Mouse (Mus musculus): ENCODE data around the gene Foxa3.
"Not testable (repeated sequence)": the region's sequence is repeated elsewhere in the genome, so short reads cannot be mapped to it uniquely, and the experiment has no call there.

Foxa3 gene

DNA sequence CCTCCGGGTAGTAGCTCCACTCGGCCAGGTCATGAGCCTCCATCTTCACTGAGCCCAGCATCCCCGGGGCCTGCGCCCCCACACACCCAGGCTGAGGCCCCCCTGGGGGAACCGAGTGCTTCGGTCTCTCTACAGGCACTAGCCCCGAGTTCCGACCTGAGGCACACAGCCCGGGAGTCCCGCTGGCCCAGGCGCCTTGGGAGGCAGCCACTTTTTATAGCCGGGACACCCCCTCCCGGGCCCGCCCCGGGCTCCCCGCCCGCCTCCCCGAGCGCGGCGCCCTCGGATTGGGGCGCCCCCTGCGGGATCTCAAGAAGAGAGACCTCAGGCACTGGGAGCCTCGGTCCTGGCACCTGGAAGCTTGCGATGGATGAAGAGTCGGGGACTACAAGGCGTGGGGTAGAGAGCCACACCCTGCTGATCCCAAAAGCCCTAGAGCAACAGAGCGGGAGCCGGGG is at the start of gene Foxa3:
Gene Foxa3 (minus strand): TSS at position 182 of the 458 bp plus-strand sequence.
- in situ Hi-C loops (cut with MboI; ENCODE audit: low pct_unique_long_range_greater_than_20kb in 1 of 2, low sequenced_read_pairs in 2 of 2, unreplicated experiment in 1 of 2): no loop called here

DNA sequence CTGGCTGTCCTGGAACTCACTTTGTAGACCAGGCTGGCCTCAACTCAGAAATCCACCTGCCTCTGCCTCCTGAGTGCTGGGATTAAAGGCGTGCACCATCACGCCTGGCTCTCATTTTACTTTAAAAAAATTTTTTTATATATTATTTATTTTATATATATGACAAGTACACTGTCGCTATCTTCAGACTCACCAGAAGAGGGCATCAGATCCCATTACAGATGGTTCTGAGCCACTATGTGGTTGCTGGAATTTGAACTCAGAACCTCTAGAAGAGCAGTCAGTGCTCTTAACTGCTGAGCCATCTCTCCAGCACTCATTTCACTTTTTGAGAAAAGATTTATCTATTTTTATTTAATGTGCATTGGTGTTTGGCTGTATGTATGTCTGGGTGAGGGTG is 47.7 kb upstream of the Foxa3 start:
- in situ Hi-C loops (cut with MboI; ENCODE audit: low pct_unique_long_range_greater_than_20kb in 1 of 2, low sequenced_read_pairs in 2 of 2, unreplicated experiment in 1 of 2): not testable (repeated sequence)

DNA sequence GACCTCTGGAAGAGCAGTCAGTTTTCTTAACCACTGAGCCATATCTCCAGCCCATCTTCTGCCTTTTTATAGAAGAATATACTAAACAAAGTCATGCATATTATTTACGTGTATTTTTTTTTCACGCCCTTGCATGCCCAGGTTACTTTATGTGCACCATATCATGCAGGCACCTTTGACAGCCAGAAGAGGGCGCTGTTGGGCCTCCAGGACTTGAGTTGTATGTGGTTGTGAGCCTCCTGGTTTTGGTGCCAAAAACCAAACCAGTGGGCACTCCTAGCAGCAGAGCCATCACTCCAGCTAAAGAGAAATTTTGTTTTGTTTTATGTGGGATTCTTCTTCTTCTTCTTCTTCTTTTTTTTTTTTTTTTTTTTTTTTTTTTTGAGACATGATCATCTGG is 46.2 kb upstream of the Foxa3 start:
- in situ Hi-C loops (cut with MboI; ENCODE audit: low pct_unique_long_range_greater_than_20kb in 1 of 2, low sequenced_read_pairs in 2 of 2, unreplicated experiment in 1 of 2): no loop called here

DNA sequence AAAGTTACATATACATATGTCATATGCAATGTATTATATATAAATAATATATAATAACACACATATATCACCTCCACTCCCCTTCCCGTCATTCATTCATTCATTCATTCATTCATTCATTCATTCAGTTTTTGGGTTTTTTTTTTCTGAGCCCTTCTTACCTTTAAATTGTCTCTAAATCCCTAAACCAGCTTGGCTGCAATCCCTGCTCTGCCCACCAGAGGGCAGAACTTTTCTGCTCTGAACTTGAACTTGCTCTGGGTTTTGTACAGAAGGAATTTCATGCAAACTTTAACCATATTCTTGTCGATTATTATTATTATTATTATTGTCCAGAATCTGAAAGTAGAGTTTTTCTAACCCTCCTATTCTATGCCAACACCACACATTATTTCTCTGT is 45.4 kb upstream of the Foxa3 start:
- in situ Hi-C loops (cut with MboI; ENCODE audit: low pct_unique_long_range_greater_than_20kb in 1 of 2, low sequenced_read_pairs in 2 of 2, unreplicated experiment in 1 of 2): no loop called here

DNA sequence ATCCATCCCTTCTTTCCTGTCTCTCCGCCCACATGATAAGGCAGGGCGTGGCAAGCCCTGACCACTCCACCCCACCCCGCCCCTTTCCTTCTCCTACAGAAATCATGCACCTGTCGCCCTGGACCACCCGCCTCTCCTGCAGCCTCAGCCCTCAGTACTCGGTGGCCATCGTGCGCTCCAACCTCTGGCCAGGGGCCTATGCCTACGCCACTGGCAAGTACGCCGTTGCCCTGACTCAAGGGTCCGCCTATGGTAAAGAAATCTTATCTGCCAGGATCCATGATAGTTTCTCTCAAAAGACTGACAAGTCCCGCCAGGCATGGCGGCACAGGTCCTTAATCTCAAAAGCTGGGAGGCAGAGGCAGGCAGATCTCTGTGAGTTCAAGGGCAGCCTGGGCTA is 44.6 kb upstream of the Foxa3 start:
- in situ Hi-C loops (cut with MboI; ENCODE audit: low pct_unique_long_range_greater_than_20kb in 1 of 2, low sequenced_read_pairs in 2 of 2, unreplicated experiment in 1 of 2): no loop called here

DNA sequence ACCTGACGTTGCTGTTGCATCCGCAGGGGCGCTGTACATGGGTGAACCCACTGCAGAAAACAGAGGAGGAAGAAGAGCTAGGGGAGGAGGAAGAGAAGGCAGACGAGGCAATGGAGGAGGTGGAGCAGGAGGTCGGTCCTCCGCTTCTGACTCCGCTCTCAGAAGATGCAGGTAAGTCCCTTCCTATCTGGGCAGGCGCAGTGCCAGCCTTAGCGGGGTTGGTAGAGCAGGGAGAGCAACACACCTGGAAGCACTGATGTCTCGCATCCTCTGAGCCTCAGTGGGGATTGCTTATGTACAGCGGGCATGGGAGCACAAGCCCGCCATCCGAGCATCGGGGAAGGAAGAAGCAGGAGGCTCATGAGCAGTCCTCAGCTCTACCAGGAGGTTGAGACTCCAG is 43.7 kb upstream of the Foxa3 start:
- in situ Hi-C loops (cut with MboI; ENCODE audit: low pct_unique_long_range_greater_than_20kb in 1 of 2, low sequenced_read_pairs in 2 of 2, unreplicated experiment in 1 of 2): no loop called here

DNA sequence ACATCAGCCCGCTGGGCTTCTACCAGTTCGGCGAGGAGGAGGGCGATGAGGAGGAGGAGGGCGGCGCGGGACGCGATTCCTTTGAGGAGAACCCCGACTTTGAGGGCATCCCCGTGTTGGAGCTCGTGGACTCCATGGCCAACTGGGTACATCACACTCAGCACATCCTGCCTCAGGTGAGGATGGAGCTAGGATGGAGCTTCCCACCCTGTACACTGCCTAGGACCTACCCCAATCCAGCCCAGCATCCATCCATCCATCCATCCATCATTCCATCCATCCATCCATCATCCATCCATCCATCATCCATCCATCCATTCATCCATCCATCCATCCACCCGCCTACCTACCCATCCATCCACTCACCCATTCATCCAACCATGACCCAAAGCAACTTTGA is 42.6 kb upstream of the Foxa3 start:
- in situ Hi-C loops (cut with MboI; ENCODE audit: low pct_unique_long_range_greater_than_20kb in 1 of 2, low sequenced_read_pairs in 2 of 2, unreplicated experiment in 1 of 2): no loop called here

DNA sequence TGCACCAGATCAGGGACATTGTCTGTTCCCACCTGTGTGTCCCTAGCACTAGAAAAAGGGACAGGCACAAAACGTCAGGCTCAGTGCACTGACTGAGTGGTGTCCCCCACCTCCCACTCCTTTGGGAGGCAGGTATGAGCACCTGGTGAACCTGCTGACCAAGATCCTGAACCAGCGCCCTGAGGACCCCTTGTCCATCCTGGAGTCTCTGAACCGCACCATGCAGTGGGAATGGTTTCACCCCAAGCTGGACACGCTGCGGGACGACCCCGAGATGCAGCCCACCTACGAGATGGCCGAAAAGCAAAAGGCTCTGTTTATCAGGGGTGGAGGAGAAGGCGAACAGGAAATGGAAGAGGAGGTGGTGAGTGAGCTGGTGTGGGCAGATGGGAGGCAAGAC is 34.1 kb upstream of the Foxa3 start:
- in situ Hi-C loops (cut with MboI; ENCODE audit: low pct_unique_long_range_greater_than_20kb in 1 of 2, low sequenced_read_pairs in 2 of 2, unreplicated experiment in 1 of 2): no loop called here

DNA sequence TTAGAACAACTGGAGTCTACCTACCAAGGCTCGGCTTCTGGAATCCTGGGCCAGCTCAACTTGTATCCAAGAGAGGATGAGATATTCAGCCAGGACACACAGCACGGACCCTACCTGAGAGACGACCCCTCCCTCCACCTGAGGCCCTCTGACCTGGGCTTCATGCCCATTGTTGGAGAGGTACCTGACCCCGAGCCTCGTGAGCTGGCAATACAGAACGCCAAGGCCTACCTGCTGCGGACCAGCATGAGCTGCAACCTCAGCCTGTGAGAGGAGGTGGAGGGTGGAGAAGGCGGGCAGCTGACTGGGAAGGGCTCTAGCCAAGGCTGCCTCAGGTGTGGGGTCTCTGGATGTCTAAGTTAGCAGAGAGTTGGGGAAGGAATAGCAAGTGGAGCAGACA is 31.8 kb upstream of the Foxa3 start:
- in situ Hi-C loops (cut with MboI; ENCODE audit: low pct_unique_long_range_greater_than_20kb in 1 of 2, low sequenced_read_pairs in 2 of 2, unreplicated experiment in 1 of 2): no loop called here

DNA sequence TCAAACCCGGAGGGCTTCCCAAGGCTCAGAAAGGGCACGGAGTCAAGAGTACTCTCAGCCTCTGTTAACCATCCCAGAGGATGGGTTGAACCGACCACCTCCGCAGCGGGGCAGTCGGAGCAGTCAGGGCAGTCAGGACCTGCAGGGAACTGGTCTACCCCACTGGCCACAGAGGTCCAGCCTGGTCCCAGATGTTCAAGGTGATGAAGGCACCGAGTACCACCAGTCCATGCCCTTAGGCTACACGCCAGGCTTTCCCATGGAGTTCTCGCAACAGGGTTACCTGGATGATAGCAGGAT is 31.4 kb upstream of the Foxa3 start:
- in situ Hi-C loops (cut with MboI; ENCODE audit: low pct_unique_long_range_greater_than_20kb in 1 of 2, low sequenced_read_pairs in 2 of 2, unreplicated experiment in 1 of 2): no loop called here

DNA sequence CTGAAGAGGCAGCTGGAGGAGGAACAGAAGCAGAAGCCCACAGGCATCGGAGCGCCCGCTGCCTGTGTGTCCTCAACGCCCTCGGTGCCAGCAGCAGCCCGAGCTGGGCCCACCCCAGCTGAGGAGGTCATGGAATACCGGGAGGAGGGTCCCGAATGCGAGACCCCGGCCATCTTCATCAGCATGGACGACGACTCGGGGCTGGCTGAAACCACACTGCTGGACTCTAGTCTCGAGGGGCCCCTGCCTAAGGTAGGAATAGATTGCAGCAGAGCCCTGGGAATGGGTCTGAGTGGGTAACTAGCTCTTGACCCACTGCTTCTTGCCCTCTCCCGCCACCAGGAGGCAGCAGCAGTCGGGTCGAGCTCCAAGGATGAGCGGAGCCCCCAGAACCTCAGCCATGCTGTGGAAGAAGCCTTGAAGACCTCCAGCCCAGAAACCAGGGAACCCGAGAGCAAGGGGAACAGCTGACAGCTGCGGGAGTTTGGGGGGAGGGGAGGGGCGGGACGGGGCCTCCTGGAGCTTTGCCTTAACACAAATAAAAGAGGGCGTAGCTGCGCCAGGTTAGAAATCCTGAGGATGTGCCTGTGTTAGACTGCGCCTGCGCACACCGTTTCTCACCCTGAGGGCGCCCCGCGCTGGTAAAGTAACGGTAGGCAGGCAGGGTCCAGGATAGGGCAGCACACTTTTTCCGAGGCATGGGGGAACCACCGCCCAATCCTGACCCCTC is 30.9 kb upstream of the Foxa3 start, which contains the start of gene Rsph6a:
Gene Rsph6a (plus strand): TSS at position 644 of the 730 bp plus-strand sequence.
- in situ Hi-C loops (cut with MboI; ENCODE audit: low pct_unique_long_range_greater_than_20kb in 1 of 2, low sequenced_read_pairs in 2 of 2, unreplicated experiment in 1 of 2): no loop called here

DNA sequence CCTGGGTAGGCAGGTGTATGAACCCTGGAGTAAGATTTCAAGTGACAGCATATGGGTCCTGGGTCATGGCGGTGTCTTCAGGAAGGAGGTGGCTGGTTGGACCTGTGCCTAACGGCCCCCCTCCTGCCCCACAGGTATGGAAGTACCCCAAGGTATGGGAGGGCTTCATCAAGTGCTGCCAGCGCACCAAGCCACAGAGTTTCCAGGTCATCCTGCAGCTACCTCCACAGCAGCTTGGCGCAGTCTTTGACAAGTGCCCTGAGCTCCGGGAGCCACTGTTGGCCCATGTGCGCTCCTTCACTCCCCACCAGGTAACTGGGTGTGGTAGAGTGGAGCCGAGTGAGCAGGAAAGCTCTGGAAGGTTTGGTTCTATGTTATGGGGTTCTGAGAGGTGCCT is 29.8 kb upstream of the Foxa3 start:
- in situ Hi-C loops (cut with MboI; ENCODE audit: low pct_unique_long_range_greater_than_20kb in 1 of 2, low sequenced_read_pairs in 2 of 2, unreplicated experiment in 1 of 2): no loop called here

DNA sequence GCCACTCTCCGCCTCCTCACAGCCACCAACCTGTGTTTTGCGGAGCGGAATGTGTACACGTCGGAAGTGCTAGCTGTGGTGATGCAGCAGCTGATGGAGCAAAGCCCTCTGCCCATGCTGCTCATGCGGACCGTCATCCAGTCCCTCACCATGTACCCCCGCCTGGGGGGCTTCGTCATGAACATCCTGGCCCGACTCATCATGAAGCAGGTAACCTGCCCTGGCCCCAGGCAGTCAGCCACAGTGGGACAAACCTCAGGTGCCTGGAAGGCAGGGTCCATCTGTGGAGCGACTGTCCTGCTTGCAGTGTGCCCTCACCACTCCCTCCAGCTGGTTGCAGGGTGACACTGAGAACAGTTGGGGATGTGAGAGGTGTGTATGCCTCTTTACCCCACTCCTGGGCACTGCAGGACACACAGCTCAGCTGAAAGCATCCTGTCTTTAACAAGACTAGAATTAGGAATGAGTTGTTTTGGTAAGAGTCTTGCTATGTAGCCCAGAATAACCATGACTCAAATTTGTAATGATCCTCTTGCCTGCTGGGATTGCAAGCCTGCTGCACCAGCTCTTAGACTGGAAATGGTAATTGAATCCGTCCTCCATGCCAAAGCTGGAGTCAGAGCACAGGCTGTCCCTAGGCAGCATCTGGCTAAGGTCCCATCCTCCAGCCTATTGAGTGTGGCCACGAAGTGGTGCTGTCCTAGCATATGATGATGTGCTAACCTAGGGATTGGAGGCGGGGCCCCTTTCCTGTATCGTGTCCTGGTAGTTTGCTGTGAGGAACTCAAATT is 29.2 kb upstream of the Foxa3 start:
- in situ Hi-C loops (cut with MboI; ENCODE audit: low pct_unique_long_range_greater_than_20kb in 1 of 2, low sequenced_read_pairs in 2 of 2, unreplicated experiment in 1 of 2): no loop called here

DNA sequence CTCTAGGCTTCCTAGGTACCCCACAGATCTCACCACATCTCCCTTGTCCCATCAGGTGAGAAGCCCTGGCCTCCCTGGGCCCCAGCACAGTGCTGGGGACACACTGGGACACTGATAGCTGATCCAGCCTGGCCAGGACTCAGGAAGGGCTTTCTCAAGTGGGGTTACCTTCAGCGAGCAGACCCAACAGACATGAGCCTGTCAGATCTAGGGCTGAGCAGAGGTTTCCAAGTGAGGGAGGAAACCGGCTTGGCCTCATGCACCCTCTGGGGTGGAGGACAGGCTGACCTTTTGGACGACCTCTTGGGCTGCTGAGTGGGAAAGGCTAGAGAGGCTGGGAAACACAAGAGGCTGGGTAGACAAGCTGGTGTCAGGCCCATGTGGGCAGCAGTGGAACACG is 27.8 kb upstream of the Foxa3 start:
- in situ Hi-C loops (cut with MboI; ENCODE audit: low pct_unique_long_range_greater_than_20kb in 1 of 2, low sequenced_read_pairs in 2 of 2, unreplicated experiment in 1 of 2): no loop called here

DNA sequence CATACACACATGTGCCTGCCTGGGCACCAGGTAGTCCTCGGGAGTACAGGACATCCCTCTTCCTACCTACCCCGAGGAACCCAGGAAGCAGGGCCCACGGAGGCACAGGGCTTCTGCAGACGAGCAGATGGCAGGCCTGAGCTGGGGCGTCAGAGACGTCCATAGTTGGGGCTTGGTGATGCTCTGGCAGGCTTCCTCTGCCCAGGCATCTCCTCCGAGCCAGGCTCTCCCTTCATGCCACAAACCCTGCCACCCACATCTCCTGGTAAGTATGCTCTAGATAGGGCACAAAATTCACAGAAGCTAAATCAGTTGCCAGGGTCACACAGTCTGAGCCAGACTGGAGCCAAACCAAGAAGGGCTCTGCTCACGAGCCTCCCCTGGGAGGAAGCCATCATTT is 26.8 kb upstream of the Foxa3 start:
- in situ Hi-C loops (cut with MboI; ENCODE audit: low pct_unique_long_range_greater_than_20kb in 1 of 2, low sequenced_read_pairs in 2 of 2, unreplicated experiment in 1 of 2): no loop called here

DNA sequence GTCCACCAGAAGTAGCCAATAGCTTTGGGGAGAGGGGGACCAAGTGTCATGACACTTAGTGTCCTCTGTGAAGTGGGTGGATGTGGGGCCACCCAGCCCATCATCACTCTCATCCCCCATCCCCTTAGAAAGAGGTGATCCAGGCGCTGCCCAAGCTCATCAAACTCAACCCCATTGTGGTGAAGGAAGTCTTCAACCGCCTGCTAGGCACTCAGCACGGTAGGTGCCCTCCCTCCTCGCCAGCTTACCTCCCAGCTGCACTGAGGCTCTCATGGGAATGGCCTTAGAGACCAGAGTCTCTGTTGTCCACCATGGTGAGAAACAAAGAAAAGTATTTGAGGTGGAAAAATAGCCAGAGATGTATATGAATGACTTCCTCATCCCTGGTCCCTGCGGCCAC is 25.9 kb upstream of the Foxa3 start:
- in situ Hi-C loops (cut with MboI; ENCODE audit: low pct_unique_long_range_greater_than_20kb in 1 of 2, low sequenced_read_pairs in 2 of 2, unreplicated experiment in 1 of 2): no loop called here

DNA sequence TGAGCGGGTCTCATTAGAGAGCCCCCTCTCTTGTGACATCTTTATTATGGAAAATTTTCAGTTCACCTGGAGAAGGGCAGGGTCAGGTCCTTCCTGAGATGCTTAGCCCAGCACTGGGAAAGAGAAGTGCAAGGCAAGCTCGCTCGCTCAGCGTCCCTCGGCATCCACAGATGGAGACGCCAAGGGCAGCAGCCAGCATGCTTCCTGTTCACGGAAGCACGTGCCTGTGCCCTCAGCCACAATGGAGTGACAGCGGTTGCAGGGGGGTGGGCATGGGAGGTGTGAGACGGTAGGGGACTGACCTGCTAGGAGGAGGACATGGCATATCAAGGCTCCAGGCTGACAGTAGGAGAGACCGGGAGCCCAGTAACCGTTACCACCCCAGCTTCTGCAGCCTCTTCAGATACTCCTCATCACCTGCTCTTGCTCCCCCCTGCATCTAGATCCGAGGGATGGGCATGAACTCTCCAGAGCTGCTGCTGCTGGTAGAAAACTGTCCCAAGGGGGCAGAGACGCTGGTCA is 24.7 kb upstream of the Foxa3 start:
- in situ Hi-C loops (cut with MboI; ENCODE audit: low pct_unique_long_range_greater_than_20kb in 1 of 2, low sequenced_read_pairs in 2 of 2, unreplicated experiment in 1 of 2): no loop called here

DNA sequence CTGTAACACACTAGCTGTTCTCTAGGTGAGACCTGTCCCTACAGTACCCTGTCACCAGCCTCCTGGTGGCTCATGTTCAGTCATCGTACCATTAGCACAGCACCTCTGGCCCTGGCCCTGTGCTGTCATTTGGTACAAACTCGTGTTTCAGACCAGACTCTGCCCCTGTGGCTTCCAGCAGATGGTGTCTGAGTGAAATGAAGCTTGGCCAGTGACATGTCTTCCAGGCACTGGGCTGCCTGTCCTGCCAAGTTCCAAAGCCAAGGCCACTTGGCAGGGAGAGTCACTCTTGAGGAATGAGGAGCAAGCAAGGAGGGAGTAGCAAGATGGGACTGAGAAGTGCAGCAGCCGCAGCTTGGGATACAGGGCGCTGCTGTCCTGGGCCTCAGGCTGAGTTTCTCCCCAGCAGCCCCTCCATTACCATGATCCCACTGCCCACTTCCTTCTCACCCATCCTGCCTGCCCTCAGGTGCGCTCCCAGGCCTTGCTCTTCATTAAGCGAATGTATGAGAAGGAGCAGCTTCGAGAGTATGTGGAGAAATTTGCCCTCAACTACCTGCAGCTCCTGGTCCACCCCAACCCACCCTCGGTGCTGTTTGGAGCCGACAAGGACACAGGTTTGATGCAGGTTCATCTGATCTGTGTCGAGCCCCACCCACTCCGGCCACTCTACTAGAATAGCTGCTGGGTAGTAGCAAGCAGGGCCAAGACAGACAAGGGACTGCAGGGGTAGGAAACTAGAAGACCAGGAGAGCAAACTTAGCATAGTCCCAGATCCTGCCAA is 23.1 kb upstream of the Foxa3 start:
- in situ Hi-C loops (cut with MboI; ENCODE audit: low pct_unique_long_range_greater_than_20kb in 1 of 2, low sequenced_read_pairs in 2 of 2, unreplicated experiment in 1 of 2): no loop called here

DNA sequence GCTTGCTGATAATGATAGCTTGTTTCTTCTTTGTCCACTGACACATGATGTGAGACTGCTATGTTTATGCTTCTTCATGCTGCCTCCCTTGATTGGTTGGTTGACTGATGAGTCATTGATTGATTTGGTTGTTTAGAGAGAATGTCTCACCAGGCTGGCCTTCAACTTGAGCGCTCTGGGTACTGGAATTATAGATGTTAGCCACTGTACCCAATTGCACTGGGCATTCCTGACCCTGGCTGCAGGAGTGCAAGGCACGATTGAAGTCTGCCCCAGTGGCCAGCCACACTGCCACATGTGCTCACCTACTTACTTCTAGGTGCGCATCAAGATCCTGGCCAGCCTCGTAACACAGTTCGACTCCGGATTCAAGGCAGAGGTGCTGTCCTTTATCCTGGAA is 21.3 kb upstream of the Foxa3 start:
- in situ Hi-C loops (cut with MboI; ENCODE audit: low pct_unique_long_range_greater_than_20kb in 1 of 2, low sequenced_read_pairs in 2 of 2, unreplicated experiment in 1 of 2): no loop called here
